Mouse (Mus musculus) stomach, embryonic 15.5 days (tissue): Measurements from ENCODE around the gene Snx20. TPM values are rescaled to one million over a fixed set of nuclear protein-coding genes. Genes with fewer than 3 reads are reported as not detected.

Source experiments
- ATAC-seq: fragments of 200-750 bp; cut with Nextera tagmentation; 2 replicates; pipeline ENCODE4 v1.8.0; 2017; ENCODE audit warnings: low read depth, moderate number of reproducible peaks, moderate TSS enrichment; ENCODE audit not compliant: insufficient read depth, low FRiP score
- H3K27ac ChIP-seq: fragments of 300-500 bp; sonication (generic); 2 replicates; pipeline ENCODE4 v1.5.1; 2015; ENCODE audit warnings: mild to moderate bottlenecking, inconsistent platforms
- H3K27me3 ChIP-seq: fragments of 300-500 bp; sonication (generic); replicated peaks from 2 replicates; pipeline ENCODE4 v1.6.1; 2015; ENCODE audit warnings: inconsistent platforms
- H3K36me3 ChIP-seq: fragments of 300-500 bp; sonication (generic); 2 replicates; pipeline ENCODE4 v1.6.1; 2015; ENCODE audit warnings: inconsistent platforms
- H3K4me1 ChIP-seq: fragments of 300-500 bp; sonication (generic); 2 replicates; pipeline ENCODE4 v1.6.1; 2015; ENCODE audit warnings: inconsistent platforms
- H3K4me2 ChIP-seq: fragments of 300-500 bp; sonication (generic); 2 replicates; pipeline ENCODE4 v1.6.1; 2015; ENCODE audit warnings: mild to moderate bottlenecking, inconsistent platforms
- H3K4me3 ChIP-seq: fragments of 300-500 bp; sonication (generic); replicated peaks from 2 replicates; pipeline ENCODE4 v1.5.1; 2015; ENCODE audit warnings: inconsistent platforms
- H3K9ac ChIP-seq: fragments of 300-500 bp; sonication (generic); 2 replicates; pipeline ENCODE4 v1.6.1; 2015; ENCODE audit warnings: inconsistent platforms
- H3K9me3 ChIP-seq: fragments of 300-500 bp; sonication (generic); 2 replicates; pipeline ENCODE4 v1.6.1; 2016; ENCODE audit warnings: inconsistent platforms
- WGBS: fragments of 180-500 bp; shearing (Covaris S2); methylation state at CpG from one replicate; pipeline ENCODE4 v1.1.7; 2015; 5-methylcytosine and 5-hydroxymethylcytosine counted together
- polyA plus RNA-seq: library from polyadenylated mRNA; unstranded; fragments of >200 nt; fragmentation: Nextera tagmentation; extraction: Ambion mirVana; gene quantifications from 2 replicates; pipeline ENCODE4 v1.2.1, GENCODE M21; 2015

The Snx20 gene
- polyA plus RNA-seq, 1 experiment from 2014 or later: 2.8 TPM

DNA sequence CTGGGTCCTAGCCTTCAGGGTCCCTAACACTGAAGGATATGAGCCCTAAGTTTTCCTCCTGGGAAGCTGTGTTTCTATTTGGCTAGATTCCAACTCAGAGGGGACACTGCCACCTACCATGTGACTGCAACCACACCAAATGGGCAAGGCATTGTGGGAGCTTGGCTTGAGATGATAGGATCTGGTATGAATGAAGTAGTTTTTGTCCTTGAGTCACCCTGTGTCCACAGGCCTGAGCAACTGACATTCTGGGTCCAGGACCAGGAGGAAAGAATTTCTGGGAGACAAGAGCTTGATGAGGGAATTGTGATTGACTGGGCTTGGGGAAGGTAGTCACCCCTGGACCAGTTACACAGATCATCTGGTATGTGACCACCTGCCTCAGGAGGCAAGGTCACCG, 42.0 kb downstream of the Snx20 start:
- Histone ChIP-seq H3K4me1 (no peaks in the 10 kb centered on the region), H3K36me3 (no peaks in the 10 kb centered on the region; the same call in 1 of the 2 replicates), H3K9me3 (no peaks in the 10 kb centered on the region), H3K4me3 (no peak overlapping the region), H3K27ac (no peak overlapping the region), H3K4me2 (no peak overlapping the region), H3K9ac (no peak overlapping the region), H3K27me3 (no peaks in the 10 kb centered on the region)
- WGBS: 89% methylated on average over 1 of the region's 1 CpGs
- no peak for ATAC-seq

DNA sequence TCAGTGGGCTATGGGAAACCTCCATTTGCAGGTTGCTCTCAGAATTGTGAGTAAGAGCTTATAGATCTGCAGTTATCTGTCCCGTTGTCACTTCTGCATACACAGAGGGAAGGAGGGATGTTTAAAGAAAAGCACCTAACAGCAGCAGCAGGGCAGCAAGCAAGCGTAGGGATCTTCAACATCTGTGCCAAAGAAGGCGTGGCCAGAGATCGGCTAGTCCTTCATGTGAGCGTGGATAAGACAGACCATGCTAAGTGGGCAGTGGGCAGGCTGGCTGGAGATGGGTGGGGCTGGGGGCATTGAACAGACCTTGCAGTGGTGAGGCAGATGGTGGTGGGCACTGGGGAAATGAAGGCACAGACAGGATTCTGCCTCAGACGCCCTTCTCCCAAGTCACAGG, 45.7 kb downstream of the Snx20 start:
- H3K4me3 ChIP-seq: no peak overlapping the region
- no peak overlapping the region for H3K4me2 ChIP-seq
- no peak overlapping the region for H3K9ac ChIP-seq
- H3K36me3 ChIP-seq: no peaks in the 10 kb centered on the region; the same call in 1 of the 2 replicates
- no peaks in the 10 kb centered on the region for H3K4me1 ChIP-seq
- 60% methylated on average over 6 of the region's 6 CpGs for WGBS
- no peak for ATAC-seq
- no peaks in the 10 kb centered on the region for H3K9me3 ChIP-seq
- H3K27ac ChIP-seq: no peak overlapping the region
- no peaks in the 10 kb centered on the region for H3K27me3 ChIP-seq

- H3K4me2 ChIP-seq: no peak overlapping the region
- no peak overlapping the region for H3K4me3 ChIP-seq
- 85% methylated on average over 8 of the region's 8 CpGs for WGBS
These were observed 47.6 kb downstream of the Snx20 start for GRCm38 (mm10) chr8:88588205-88588889.

GRCm38 (mm10) chr8:88583863-88584262, 52.1 kb downstream of the Snx20 start:
- WGBS: 79% methylated on average over 3 of the region's 3 CpGs
- Histone ChIP-seq H3K9ac (no peak overlapping the region), H3K27me3 (no peaks in the 10 kb centered on the region), H3K36me3 (no peaks in the 10 kb centered on the region; the same call in 1 of the 2 replicates), H3K4me2 (no peak overlapping the region), H3K4me3 (no peak overlapping the region), H3K4me1 (peaks cover 12% of the 10 kb centered on the region), H3K27ac (no peak overlapping the region), H3K9me3 (no peaks in the 10 kb centered on the region)
- no peak for ATAC-seq

More at GRCm38 (mm10) chr8:88588205-88588889, 47.6 kb downstream of the Snx20 start:
- Histone ChIP-seq H3K27me3 (no peaks in the 10 kb centered on the region), H3K9me3 (no peaks in the 10 kb centered on the region), H3K4me1 (no peaks in the 10 kb centered on the region), H3K27ac (no peak overlapping the region), H3K9ac (no peak overlapping the region), H3K36me3 (no peaks in the 10 kb centered on the region; the same call in 1 of the 2 replicates)
- no peak for ATAC-seq

DNA sequence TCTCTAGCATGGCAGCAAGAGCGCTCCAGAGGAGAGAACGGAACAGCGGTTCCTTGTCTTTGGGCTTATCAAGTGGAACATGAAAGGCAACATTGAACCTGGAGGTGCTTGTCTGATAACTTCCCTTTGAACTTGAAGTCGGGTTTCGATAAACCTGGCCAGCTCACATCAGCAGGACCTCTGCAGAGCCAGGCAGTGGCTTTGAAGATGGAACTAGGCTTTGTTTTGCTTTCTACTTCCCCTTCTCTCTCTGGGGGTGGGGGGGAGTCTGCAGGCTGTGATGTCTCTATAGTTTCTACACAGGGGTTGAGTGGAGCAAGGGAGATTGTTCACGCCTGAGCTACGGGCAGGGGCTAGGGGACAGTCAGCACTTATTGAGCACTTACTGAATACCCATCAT, 55.1 kb downstream of the Snx20 start:
- Histone ChIP-seq H3K27ac (no peak overlapping the region), H3K9me3 (no peaks in the 10 kb centered on the region), H3K4me2 (no peak overlapping the region), H3K36me3 (no peaks in the 10 kb centered on the region), H3K4me1 (peaks cover 30% of the 10 kb centered on the region), H3K4me3 (no peak overlapping the region), H3K9ac (no peak overlapping the region), H3K27me3 (no peaks in the 10 kb centered on the region)
- WGBS: 66% methylated on average over 7 of the region's 7 CpGs
- no peak for ATAC-seq

GRCm38 (mm10) chr8:88579668-88580330, 56.1 kb downstream of the Snx20 start:
- H3K27me3 ChIP-seq: no peaks in the 10 kb centered on the region
- H3K4me1 ChIP-seq: peaks cover 40% of the 10 kb centered on the region
- no peak overlapping the region for H3K9ac ChIP-seq
- H3K4me3 ChIP-seq: no peak overlapping the region
- no peaks in the 10 kb centered on the region for H3K36me3 ChIP-seq
- H3K9me3 ChIP-seq: no peaks in the 10 kb centered on the region
- H3K27ac ChIP-seq: peak overlapping the region; percentile 71
- H3K4me2 ChIP-seq: no peak overlapping the region
- WGBS: 75% methylated on average over 18 of the region's 18 CpGs
- ATAC-seq: no peak

GRCm38 (mm10) chr8:88579246-88579645, 56.7 kb downstream of the Snx20 start:
- no peak for ATAC-seq
- peak overlapping the region; percentile 71 for H3K27ac ChIP-seq
- H3K9me3 ChIP-seq: no peaks in the 10 kb centered on the region
- H3K4me2 ChIP-seq: no peak overlapping the region
- H3K4me1 ChIP-seq: peaks cover 45% of the 10 kb centered on the region
- 41% methylated on average over 7 of the region's 7 CpGs for WGBS
- no peaks in the 10 kb centered on the region for H3K27me3 ChIP-seq
- H3K9ac ChIP-seq: no peak overlapping the region
- no peaks in the 10 kb centered on the region for H3K36me3 ChIP-seq
- H3K4me3 ChIP-seq: no peak overlapping the region

GRCm38 (mm10) chr8:88578413-88579175, 57.3 kb downstream of the Snx20 start:
- H3K9me3 ChIP-seq: no peaks in the 10 kb centered on the region
- 76% methylated on average over 14 of the region's 14 CpGs for WGBS
- H3K4me1 ChIP-seq: peaks cover 51% of the 10 kb centered on the region
- H3K36me3 ChIP-seq: no peaks in the 10 kb centered on the region
- no peak overlapping the region for H3K9ac ChIP-seq
- no peak overlapping the region for H3K4me2 ChIP-seq
- no peak for ATAC-seq
- no peaks in the 10 kb centered on the region for H3K27me3 ChIP-seq
- H3K27ac ChIP-seq: no peak overlapping the region
- H3K4me3 ChIP-seq: no peak overlapping the region

DNA sequence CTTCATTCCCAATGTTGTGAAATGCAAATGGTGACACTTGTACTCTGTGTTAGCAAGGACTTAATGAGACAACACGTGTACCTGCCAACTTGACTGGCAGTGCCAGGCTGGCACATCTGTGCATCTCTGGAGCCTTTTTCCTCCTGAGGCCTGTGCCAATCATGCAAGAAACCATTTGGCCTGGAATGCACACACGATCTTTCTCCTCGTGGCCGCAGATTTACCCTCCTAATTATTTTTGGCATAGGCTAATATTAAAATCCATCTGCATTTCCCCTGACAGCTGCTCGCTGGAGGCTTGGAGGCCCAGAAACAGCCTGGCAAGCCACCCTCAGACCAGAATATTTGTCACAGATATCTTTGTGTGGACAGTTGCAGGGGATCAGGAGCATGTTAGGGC, 58.3 kb downstream of the Snx20 start:
- Histone ChIP-seq H3K36me3 (no peaks in the 10 kb centered on the region), H3K27ac (no peak overlapping the region), H3K4me1 (peaks cover 55% of the 10 kb centered on the region), H3K27me3 (no peaks in the 10 kb centered on the region), H3K9me3 (no peaks in the 10 kb centered on the region), H3K4me2 (no peak overlapping the region), H3K4me3 (no peak overlapping the region), H3K9ac (no peak overlapping the region)
- WGBS: 66% methylated on average over 5 of the region's 5 CpGs
- no peak for ATAC-seq

Other genes starting within 250 kb of the Snx20 start
- gene Nkd1, start 114.8 kb downstream of the Snx20 start, polyA plus RNA-seq: 40.4 and 42.0 TPM in 2 replicates
- 0.19 and 0.21 TPM in 2 replicates for gene Nod2, start 11.2 kb upstream of the Snx20 start, polyA plus RNA-seq
- gene Cyld, start 60.9 kb upstream of the Snx20 start, polyA plus RNA-seq: 13.7 and 14.1 TPM in 2 replicates